Mouse (Mus musculus) forebrain, embryonic 13.5 days (tissue): ENCODE data around the gene Ncdn. TPM values are rescaled to one million over a fixed set of nuclear protein-coding genes. Genes with fewer than 3 reads are reported as not detected.
A peak's percentile ranks its signal among the peaks of the same experiment; 100 is the strongest.

Experiments
- ATAC-seq: fragments of 200-750 bp; cut with Nextera tagmentation; 2 replicates; pipeline ENCODE4 v1.8.0; 2017
- H3K27ac ChIP-seq: fragments of 300-500 bp; sonication (generic); 2 replicates; pipeline ENCODE4 v1.5.1; 2015; ENCODE audit warnings: inconsistent platforms, mild to moderate bottlenecking, moderate library complexity
- H3K27me3 ChIP-seq: fragments of 300-500 bp; sonication (generic); 2 replicates; pipeline ENCODE4 v1.6.1; 2015; ENCODE audit warnings: mild to moderate bottlenecking, inconsistent platforms
- H3K36me3 ChIP-seq: fragments of 300-500 bp; sonication (generic); 2 replicates; pipeline ENCODE4 v1.6.1; 2015; ENCODE audit warnings: mild to moderate bottlenecking, inconsistent platforms; ENCODE audit not compliant: poor library complexity, severe bottlenecking
- H3K4me1 ChIP-seq: fragments of 300-500 bp; sonication (generic); 2 replicates; pipeline ENCODE4 v1.6.1; 2015; ENCODE audit warnings: inconsistent platforms
- H3K4me2 ChIP-seq: fragments of 300-500 bp; sonication (generic); 2 replicates; pipeline ENCODE4 v1.6.1; 2015; ENCODE audit warnings: inconsistent platforms, mild to moderate bottlenecking, moderate library complexity
- H3K4me3 ChIP-seq: fragments of 300-500 bp; sonication (generic); 2 replicates; pipeline ENCODE4 v1.5.1; 2015; ENCODE audit warnings: mild to moderate bottlenecking, inconsistent platforms
- H3K9ac ChIP-seq: fragments of 300-500 bp; sonication (generic); 2 replicates; pipeline ENCODE4 v1.6.1; 2015; ENCODE audit warnings: mild to moderate bottlenecking, inconsistent platforms
- H3K9me3 ChIP-seq: fragments of 300-500 bp; sonication (generic); replicated peaks from 2 replicates; pipeline ENCODE4 v1.6.1; 2016; ENCODE audit warnings: inconsistent platforms
- WGBS: fragments of 180-500 bp; shearing (Covaris S2); methylation state at CpG from one replicate; pipeline ENCODE4 v1.1.7; 2015; 5-methylcytosine and 5-hydroxymethylcytosine counted together
- polyA plus RNA-seq: library from polyadenylated mRNA; unstranded; fragments of >200 nt; fragmentation: Nextera tagmentation; extraction: Ambion mirVana; gene quantifications from 2 replicates; pipeline ENCODE4 v1.2.1, GENCODE M21; 2015

The Ncdn gene
- polyA plus RNA-seq, 1 experiment from 2014 or later = 47.6 TPM

- WGBS = 2% methylated on average over 32 of the region's 32 CpGs
- peak within 1 kb of the TSS; percentile 54 for H3K4me2 ChIP-seq
- ATAC-seq = peak; percentile 68
Measured at GRCm38 (mm10) chr4:126736001-126736414, 17.2 kb downstream of the Ncdn start, which contains the start of gene Tfap2e. Tfap2e (minus strand) TSS chr4:126736240.

GRCm38 (mm10) chr4:126735382-126736000 is 17.7 kb downstream of the Ncdn start:
- WGBS = 2% methylated on average over 50 of the region's 62 CpGs
- Histone ChIP-seq H3K4me3 (peak overlapping the region; percentile 31), H3K4me1 (peaks cover 21% of the 10 kb centered on the region), H3K9me3 (no peaks in the 10 kb centered on the region), H3K27ac (no peak overlapping the region), H3K4me2 (peak overlapping the region; percentile 54), H3K9ac (peak overlapping the region; percentile 48), H3K27me3 (peaks cover 96% of the 10 kb centered on the region), H3K36me3 (no peaks in the 10 kb centered on the region)
- ATAC-seq = no peak

More at GRCm38 (mm10) chr4:126736001-126736414, 17.2 kb downstream of the Ncdn start, which contains the start of gene Tfap2e:
- H3K27ac ChIP-seq = no peak within 1 kb of the TSS
- no peaks in the 10 kb centered on the region for H3K36me3 ChIP-seq
- peaks cover 91% of the 10 kb centered on the region for H3K27me3 ChIP-seq
- H3K9ac ChIP-seq = peak within 1 kb of the TSS; percentile 48
- H3K4me3 ChIP-seq = peak within 1 kb of the TSS; percentile 31
- H3K4me1 ChIP-seq = peaks cover 21% of the 10 kb centered on the region
- no peaks in the 10 kb centered on the region for H3K9me3 ChIP-seq

GRCm38 (mm10) chr4:126734700-126735381 is 18.4 kb downstream of the Ncdn start:
- Histone ChIP-seq H3K9ac (peak overlapping the region; percentile 48), H3K36me3 (no peaks in the 10 kb centered on the region), H3K27me3 (peaks cover 99% of the 10 kb centered on the region), H3K9me3 (no peaks in the 10 kb centered on the region), H3K4me1 (peaks cover 21% of the 10 kb centered on the region), H3K27ac (no peak overlapping the region), H3K4me3 (peak overlapping the region; percentile 31), H3K4me2 (peak overlapping the region; percentile 54)
- WGBS = 2% methylated on average over 50 of the region's 51 CpGs
- no peak for ATAC-seq

- peak overlapping the region; percentile 31 for H3K4me3 ChIP-seq
- under 1% methylated on average over 16 of the region's 16 CpGs for WGBS
- no peak overlapping the region for H3K27ac ChIP-seq
- ATAC-seq = no peak
- no peaks in the 10 kb centered on the region for H3K9me3 ChIP-seq
- no peak overlapping the region for H3K9ac ChIP-seq
- no peak overlapping the region for H3K4me2 ChIP-seq
- H3K27me3 ChIP-seq = peaks cover 100% of the 10 kb centered on the region
- H3K36me3 ChIP-seq = no peaks in the 10 kb centered on the region
- H3K4me1 ChIP-seq = peaks cover 21% of the 10 kb centered on the region
Measured at GRCm38 (mm10) chr4:126734001-126734603, 19.1 kb downstream of the Ncdn start.

- Histone ChIP-seq H3K4me1 (peaks cover 21% of the 10 kb centered on the region), H3K4me3 (no peak overlapping the region; the same call in 1 of the 2 replicates), H3K9ac (no peak overlapping the region), H3K27me3 (peaks cover 90% of the 10 kb centered on the region), H3K27ac (no peak overlapping the region), H3K4me2 (peak overlapping the region; percentile 24; the same call in 1 of the 2 replicates), H3K9me3 (no peaks in the 10 kb centered on the region), H3K36me3 (no peaks in the 10 kb centered on the region)
- no peak for ATAC-seq
- 4% methylated on average over 26 of the region's 26 CpGs for WGBS
Measured at GRCm38 (mm10) chr4:126732531-126733380, 20.5 kb downstream of the Ncdn start.

- Histone ChIP-seq H3K4me3 (peak overlapping the region; percentile 13; the same call in 1 of the 2 replicates), H3K36me3 (no peaks in the 10 kb centered on the region), H3K4me2 (peak overlapping the region; percentile 24), H3K9me3 (no peaks in the 10 kb centered on the region), H3K9ac (no peak overlapping the region), H3K4me1 (peaks cover 21% of the 10 kb centered on the region), H3K27ac (no peak overlapping the region), H3K27me3 (peaks cover 84% of the 10 kb centered on the region)
- 2% methylated on average over 18 of the region's 18 CpGs for WGBS
- no peak for ATAC-seq
Measured at GRCm38 (mm10) chr4:126732111-126732510, 21.1 kb downstream of the Ncdn start.

- peaks cover 68% of the 10 kb centered on the region for H3K36me3 ChIP-seq
- H3K27ac ChIP-seq = no peak overlapping the region
- H3K9ac ChIP-seq = no peak overlapping the region
Measured at GRCm38 (mm10) chr4:126707439-126707826, 45.8 kb downstream of the Ncdn start.

GRCm38 (mm10) chr4:126706630-126707438 is 46.4 kb downstream of the Ncdn start:
- ATAC-seq = no peak
- no peak overlapping the region for H3K4me3 ChIP-seq
- WGBS = 75% methylated on average over 12 of the region's 12 CpGs
- no peak overlapping the region for H3K9ac ChIP-seq
- peaks cover 73% of the 10 kb centered on the region for H3K36me3 ChIP-seq
- no peaks in the 10 kb centered on the region for H3K27me3 ChIP-seq
- H3K9me3 ChIP-seq = no peaks in the 10 kb centered on the region
- H3K27ac ChIP-seq = no peak overlapping the region
- H3K4me2 ChIP-seq = no peak overlapping the region
- no peaks in the 10 kb centered on the region for H3K4me1 ChIP-seq

More at GRCm38 (mm10) chr4:126707439-126707826, 45.8 kb downstream of the Ncdn start:
- no peak overlapping the region for H3K4me3 ChIP-seq
- no peak for ATAC-seq
- no peaks in the 10 kb centered on the region for H3K27me3 ChIP-seq
- H3K9me3 ChIP-seq = no peaks in the 10 kb centered on the region
- WGBS = 96% methylated on average over 5 of the region's 5 CpGs
- no peak overlapping the region for H3K4me2 ChIP-seq
- no peaks in the 10 kb centered on the region for H3K4me1 ChIP-seq

GRCm38 (mm10) chr4:126696908-126697307 is 56.3 kb downstream of the Ncdn start:
- no peak overlapping the region for H3K27ac ChIP-seq
- no peak for ATAC-seq
- peaks cover 39% of the 10 kb centered on the region for H3K36me3 ChIP-seq
- H3K9me3 ChIP-seq = no peaks in the 10 kb centered on the region
- H3K9ac ChIP-seq = no peak overlapping the region
- H3K4me3 ChIP-seq = no peak overlapping the region
- 92% methylated on average over 4 of the region's 4 CpGs for WGBS
- H3K27me3 ChIP-seq = no peaks in the 10 kb centered on the region
- no peaks in the 10 kb centered on the region for H3K4me1 ChIP-seq
- no peak overlapping the region for H3K4me2 ChIP-seq
